Mouse (Mus musculus): Measurements from ENCODE around the gene Radil. TPM values are rescaled to one million over a fixed set of nuclear protein-coding genes. Genes with fewer than 3 reads are reported as not detected.

Radil gene
- total RNA-seq, 2 experiments from 2014 or later = not detected

DNA sequence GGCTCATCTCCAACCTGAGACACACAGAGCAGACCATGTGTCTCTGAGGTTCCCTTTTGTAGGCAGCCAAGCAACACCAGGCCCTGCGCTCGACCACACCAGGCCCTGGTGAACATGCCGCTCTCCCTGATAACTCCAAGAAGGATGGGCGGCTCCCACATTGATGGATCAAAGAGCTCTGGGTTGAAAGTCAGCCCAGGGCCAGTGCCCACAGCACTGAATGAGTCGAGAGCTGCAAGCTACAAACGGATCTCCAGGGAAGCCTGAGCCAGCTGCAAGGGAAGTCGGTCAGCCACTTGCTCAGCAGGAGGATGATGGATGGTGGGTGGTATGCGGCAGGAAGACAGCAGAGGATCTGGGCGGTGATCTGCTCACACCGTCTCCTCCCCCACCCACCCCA, 93.6 kb downstream of the Radil start:
- ATAC-seq (replicated peaks; ENCODE audit: low FRiP score, low TSS enrichment, poor library complexity, severe bottlenecking) = no peak

DNA sequence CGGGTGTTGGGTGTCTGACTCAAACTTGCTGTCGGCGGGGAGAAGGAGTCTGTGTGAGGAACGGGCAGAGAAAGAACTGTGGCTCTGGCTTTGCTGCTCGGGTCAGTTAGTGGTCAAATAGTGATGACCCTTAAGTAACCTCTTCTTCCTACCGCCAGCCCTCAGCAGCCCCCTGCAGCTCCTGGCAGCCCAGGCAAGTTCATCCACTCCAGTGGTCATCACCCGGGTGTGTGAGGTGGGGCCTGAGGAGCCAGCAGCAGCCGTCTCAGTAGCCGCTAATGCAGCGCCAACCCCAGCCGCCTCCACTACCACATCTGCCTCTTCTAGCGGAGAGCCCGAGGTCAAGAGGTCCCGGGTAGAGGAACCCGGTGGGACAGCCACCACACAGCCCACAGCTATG, 94.6 kb downstream of the Radil start:
- ATAC-seq (replicated peaks; ENCODE audit: low FRiP score, low TSS enrichment, poor library complexity, severe bottlenecking) = no peak

DNA sequence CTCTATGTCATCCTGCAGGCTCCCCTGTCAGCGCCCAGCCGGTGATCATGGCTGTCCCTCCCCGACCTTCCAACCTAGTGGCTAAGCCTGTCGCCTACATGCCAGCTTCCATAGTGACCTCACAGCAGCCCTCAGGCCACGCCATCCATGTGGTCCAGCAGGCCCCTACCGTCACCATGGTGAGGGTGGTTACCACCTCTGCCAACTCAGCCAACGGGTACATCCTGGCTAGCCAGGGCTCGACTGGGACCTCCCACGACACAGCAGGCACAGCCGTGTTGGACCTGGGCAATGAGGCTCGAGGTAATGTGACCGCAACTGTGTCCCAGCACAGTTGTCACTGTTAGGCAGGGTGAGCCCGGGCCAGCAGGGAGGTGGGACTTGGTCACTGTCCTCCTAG, 97.2 kb downstream of the Radil start:
- ATAC-seq (replicated peaks; ENCODE audit: low FRiP score, low TSS enrichment, poor library complexity, severe bottlenecking) = no peak

DNA sequence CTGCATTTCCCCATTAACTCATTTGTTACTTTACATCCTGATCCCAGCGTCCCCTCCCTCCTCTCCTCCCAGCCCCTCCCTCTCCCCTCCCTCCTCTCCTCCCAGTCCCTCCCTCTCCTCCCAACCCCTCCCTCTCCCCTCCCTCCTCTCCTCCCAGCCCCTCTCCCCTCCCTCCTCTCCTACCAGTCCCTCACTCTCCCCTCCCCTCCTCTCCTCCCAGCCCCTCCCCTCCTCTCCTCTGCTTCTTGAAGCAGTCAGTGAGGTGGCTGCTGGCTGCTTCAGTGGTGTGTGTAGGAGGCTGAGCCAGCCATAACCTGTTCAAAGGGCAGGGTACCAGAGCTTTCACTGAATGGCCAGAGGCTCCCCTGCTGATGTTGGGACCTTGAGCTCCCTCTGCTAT, 99.1 kb downstream of the Radil start:
- no peak for ATAC-seq (replicated peaks; ENCODE audit: low FRiP score, low TSS enrichment, poor library complexity, severe bottlenecking)

DNA sequence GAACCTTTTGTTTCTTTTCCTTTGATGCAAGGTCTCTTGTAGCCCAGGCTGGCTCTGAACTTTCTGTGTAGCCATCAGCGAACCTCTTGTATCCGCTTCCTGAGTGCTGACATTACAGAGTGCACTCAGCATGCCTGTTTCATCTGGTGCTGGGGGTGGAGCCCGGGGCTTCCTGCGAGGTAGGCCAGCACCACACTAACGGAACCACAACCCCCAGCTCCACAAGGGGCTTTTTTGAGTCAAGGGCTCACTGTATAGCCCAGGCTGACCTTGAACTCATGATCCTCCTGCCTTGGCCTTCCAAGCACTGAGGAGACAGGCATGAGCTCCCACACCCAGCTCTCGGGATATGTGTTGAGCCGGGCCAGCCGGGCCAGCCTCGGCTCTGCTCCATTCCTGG, 100.1 kb downstream of the Radil start:
- ATAC-seq (replicated peaks; ENCODE audit: low FRiP score, low TSS enrichment, poor library complexity, severe bottlenecking) = no peak

DNA sequence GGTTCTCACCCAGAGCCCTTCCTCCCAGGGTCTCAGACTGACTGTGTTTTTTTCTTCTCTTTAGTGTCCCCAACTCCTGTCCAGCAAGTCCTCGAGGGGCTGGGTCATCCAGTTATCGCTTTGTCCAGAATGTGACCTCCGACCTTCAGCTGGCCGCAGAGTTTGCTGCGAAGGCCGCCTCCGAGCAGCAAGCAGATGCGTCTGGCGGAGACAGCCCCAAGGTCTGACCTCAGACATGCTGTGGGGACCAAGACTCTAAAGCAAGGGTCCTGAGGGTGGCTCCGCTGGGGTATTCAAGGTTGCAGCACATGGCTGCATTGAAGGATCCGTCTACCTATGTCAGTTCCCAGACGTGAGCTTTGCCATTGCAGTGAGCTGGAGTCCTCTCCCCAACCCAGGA, 102.3 kb downstream of the Radil start:
- ATAC-seq (replicated peaks; ENCODE audit: low FRiP score, low TSS enrichment, poor library complexity, severe bottlenecking) = no peak

DNA sequence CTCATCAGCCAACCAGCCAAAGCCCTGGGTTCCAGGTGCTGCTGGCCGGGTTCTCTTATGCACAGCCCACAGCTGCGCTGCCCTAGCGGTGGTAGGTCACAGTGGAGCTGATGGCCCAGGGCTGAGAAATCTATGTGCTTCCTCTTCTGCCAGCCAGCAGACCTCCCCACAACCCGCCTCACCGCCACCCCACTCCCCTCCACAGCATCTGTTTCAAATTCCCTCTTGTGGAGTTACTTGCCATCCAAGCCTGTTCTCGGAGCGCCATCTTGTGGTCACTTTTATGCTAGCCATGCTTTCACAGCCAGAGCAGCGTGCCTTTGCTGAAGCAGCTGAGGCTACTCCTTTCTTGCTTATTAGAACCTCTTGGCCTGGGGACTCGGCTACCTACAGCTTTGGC, 102.8 kb downstream of the Radil start:
- peak; percentile 52 for ATAC-seq (replicated peaks; ENCODE audit: low FRiP score, low TSS enrichment, poor library complexity, severe bottlenecking)

DNA sequence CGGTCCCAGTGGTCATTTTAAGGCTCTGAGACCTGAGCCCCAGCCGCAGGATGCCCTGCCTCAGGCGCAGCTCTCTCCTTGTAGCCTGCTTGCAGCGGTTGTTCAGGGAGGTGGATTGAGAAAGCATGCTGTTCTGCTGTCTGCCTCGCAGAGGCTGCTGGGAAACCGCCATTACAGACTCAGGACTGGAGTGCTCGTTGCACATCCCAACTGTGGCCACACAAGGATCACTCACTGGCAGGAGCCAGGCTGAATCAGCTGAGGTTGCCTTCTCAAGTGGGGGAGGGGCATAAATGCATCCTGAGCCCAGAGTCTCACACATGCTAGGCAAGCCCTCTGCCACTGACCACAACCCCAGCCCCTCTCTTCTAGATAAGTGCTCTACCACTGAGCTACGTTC, 105.2 kb downstream of the Radil start:
- ATAC-seq (replicated peaks; ENCODE audit: low FRiP score, low TSS enrichment, poor library complexity, severe bottlenecking) = no peak

DNA sequence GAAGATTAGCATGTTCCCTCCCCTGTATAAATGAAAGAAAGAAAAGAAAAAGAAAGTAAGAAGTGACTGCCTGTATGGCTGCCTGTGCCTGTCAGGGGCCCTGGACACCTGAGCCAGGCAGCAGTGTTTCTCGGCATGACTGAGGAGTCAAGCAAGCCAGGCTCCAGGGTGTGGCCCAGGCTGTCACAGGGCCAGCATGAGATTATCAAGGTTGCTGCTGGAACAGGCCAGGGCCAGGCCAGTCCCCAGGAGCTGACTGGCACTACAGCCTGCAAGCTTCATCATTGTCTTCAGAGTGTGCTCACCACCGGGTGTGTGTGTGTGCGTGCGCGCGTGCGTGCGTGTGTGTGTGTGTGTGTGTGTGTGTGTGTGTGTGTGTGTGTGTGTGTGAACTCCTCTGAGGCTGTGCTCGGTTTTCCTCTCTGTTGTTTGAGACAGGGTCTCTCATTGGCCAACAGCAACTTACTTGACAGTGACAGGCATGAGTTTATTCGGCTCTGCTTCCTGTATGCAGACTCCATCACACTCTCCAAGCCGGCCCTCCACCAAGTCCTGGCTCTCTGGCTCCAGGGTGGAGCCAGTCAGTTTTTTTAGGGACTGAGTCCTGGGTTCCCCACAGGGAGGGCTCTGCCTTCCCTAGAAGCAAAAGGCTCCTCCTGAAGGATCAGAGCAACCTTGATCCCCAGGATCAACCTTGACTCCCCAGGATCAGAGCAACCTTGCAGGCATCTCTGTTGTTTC, 105.9 kb downstream of the Radil start:
- ATAC-seq (replicated peaks; ENCODE audit: low FRiP score, low TSS enrichment, poor library complexity, severe bottlenecking) = peak; percentile 68

DNA sequence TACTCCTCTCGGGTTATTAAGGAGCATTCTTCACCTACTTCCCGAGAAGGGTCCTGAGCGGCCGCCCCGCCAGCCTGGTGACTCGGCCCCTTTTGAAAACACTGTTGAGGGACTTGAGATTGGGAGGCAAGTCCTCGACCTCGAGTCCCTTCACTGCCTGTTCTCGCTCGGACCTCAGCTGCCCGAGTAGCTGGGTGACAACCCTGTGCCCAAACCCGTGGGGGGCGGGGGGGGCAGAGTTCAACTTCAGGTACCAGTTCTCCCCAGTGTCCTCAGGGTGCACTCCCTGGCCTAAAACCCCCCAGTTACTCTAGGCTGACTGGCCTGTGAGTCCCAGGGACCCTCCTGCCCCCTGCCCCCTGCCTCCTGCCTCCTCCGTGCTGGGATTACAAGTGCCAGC, 106.9 kb downstream of the Radil start:
- no peak for ATAC-seq (replicated peaks; ENCODE audit: low FRiP score, low TSS enrichment, poor library complexity, severe bottlenecking)

DNA sequence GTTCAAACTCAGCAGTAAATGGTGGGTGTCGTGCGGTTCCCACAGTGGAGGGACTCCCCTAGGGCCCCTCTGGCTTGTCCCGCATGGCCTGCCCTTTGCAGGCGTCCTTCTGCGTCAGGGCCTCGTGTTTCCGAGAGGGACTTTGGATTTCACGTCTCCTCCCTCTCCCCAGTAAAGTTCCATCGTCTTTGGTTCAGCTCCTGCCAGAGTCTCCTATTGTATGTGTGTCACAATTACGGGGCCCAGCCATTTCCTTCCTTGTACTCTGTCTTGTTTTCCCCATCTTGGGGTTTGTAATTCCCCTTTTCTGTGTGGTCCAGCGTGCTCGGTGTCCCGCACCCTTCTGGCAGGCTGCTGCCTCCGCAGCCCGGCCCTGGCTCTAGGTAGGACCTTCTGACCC, 107.4 kb downstream of the Radil start:
- ATAC-seq (replicated peaks; ENCODE audit: low FRiP score, low TSS enrichment, poor library complexity, severe bottlenecking) = no peak

DNA sequence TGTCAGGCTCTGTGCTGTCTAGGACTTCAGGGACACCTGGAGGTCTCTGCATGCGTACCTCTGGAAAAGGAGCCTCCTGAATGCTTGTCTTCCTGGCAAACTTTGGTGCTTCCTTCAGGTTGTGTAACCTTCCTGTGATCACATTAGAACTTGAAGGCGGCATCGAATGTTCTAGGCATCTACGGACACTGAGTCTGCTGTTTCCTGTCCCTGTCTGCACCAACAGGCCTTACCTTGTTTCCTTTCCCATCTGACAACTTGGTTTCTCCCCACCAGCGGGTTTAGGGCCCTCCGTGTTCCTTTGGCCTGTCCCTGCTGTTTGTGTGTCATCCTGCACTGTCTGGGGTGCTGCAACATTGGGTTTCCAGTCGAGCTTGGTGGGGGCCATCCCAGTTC, 108.9 kb downstream of the Radil start:
- ATAC-seq (replicated peaks; ENCODE audit: low FRiP score, low TSS enrichment, poor library complexity, severe bottlenecking) = no peak

DNA sequence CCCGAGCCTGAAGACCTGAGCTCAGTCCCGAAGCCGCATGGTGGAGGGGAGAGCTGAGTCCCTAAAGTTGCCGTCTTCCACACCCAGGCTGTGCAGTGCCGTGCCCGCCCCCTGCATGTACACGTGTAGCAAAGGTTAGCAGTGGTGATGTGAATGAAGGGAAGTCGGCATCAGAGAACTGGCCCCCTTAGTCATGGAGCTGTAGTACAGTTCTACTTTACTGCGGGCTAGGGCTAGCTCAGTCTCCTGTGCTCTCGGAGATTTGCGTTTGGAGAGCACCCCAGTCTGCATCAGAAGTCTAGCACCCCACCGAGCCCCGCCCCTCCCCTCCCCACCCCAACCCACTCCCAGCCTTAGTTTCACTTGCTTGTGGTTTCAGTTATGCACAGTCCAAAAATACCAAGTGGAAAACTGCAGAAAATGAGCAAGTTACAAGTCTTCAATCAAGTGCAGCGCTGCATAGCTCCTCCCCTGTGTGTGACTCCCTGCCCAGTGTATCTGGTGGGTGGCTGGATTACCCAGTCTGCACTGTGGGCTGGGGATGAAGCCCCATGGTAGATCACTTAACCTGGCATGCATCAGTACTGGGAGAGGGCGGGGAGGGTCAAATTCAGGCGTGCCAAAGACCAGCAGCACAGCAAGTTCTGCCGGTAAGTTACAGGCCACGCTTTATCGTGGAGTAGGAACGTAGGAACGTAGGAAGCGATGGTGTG, 109.4 kb downstream of the Radil start:
- no peak for ATAC-seq (replicated peaks; ENCODE audit: low FRiP score, low TSS enrichment, poor library complexity, severe bottlenecking)

DNA sequence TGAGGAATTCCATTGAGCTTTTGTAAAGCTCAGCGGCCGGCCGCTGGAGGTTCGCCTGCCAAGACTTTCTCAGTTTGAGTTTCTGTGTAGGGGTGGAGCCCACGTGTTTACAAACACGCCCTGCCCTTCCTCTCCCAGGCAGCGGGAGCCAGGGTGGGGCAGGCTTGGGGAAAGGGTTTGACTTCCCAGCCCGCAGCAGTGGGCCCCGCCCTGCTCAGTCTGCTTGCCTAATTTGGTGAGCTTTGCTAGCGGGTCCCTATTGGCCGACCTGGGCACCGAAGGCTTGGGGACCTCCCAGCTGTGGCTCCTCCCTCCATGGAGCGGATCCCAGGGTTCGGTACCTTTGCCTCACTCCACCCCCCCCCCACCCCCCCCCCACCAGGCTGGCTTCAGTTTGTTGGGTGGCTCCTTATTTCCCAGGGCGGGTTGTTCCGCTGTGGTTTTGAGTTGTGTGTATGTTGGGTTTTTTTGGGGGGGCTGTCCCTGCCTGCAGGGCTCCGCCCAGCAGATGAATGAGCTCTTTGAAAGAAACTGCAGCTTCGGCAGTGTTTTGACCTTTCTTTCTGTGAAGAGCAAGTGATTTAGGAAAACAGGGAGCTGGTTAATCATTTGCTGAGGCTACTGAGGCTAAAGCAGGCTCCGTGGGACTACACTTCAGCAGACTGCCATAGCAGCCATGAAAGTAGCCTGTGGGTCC, 110.3 kb downstream of the Radil start:
- peak; percentile 89 for ATAC-seq (replicated peaks; ENCODE audit: low FRiP score, low TSS enrichment, poor library complexity, severe bottlenecking)

DNA sequence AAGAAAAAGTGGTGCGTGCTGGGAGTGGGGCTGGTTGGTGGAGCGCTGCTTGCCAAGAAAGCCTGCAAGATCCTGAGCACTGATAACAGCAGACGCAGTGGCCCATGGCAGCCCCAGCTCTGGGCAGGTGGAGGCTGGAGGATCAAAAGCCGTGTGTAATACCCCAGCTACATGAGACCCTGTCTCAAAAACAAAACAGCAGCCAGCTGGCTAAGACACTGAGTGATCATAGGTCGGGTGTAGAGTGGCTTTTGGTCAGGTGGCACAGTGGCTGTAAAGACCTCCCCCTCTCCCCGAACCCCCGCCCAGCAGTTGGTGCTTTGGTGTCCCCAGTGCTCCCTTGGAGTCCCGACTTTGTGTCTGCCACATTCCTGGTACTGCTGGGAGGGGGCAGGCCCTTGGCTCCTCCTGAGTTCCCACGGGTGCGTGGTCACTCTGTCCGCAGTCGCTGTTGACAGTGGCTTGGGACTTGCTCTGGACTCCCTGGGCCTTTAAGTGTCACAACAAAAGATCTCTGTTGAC, 110.9 kb downstream of the Radil start:
- ATAC-seq (replicated peaks; ENCODE audit: low FRiP score, low TSS enrichment, poor library complexity, severe bottlenecking) = peak; percentile 22

DNA sequence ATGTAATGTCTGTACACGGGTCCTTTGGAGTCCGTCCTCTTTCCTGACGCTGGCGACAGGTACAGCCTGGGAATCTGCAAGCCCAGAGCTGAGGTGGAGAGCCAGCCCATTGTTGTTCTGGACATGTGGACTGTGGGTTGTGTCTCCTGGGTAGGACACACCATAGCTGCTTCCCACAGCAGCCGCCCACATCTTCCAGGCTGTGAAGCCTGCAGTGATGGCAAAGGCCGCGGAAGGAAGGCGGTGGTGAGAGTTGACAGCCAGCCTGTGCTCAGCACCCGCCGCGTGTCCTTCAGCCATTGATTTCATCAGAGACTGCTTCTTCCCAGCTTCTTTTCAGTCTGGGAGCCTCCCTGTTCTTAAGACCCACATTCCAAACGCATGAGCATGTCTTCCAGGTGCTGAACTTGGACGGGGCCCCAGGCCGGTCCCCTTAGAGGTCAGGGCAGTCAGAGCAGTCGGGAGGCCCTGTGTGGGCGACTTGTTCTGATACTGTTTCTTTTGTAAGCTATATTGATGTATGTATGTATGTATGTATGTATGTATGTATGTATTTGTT, 112.4 kb downstream of the Radil start:
- no peak for ATAC-seq (replicated peaks; ENCODE audit: low FRiP score, low TSS enrichment, poor library complexity, severe bottlenecking)

DNA sequence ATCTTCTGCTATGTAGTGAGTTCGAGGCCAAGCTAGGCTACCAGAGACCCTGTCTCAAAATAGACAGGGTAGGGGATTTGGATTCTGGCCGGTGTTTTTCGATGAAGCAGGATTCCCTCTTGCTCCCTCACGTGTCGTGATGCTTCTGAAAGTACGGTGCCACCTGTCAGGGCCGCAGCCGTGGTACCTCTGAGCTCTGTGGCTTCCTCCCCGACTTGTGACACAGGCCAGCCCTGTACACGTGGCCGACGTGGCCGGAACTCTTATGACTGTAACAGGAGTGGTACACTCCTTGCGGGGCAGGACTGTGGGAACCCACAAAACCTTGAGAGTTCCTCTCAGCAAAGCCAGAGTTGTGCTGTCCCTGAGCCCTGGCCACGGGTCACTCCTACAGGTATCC, 115.2 kb downstream of the Radil start:
- ATAC-seq (replicated peaks; ENCODE audit: low FRiP score, low TSS enrichment, poor library complexity, severe bottlenecking) = no peak
